Mouse (Mus musculus): ENCODE measurements around the gene Gls2. TPM values are rescaled to one million over a fixed set of nuclear protein-coding genes. Genes with fewer than 3 reads are reported as not detected.
A peak's percentile ranks its signal among the peaks of the same experiment; 100 is the strongest.
"Not testable (repeated sequence)": the region's sequence is repeated elsewhere in the genome, so short reads cannot be mapped to it uniquely, and the experiment has no call there.

Gene Gls2
- total RNA-seq (2021): 2.9 and 31.3 TPM in 2 replicates
- long read RNA-seq, experiment 1, partial matches to known transcripts: 1 of 4 reads
- long read RNA-seq, experiment 1, other reads (novel, unspliced or antisense): 3 of 4 reads
- long read RNA-seq, experiment 2, transcript Gls2-201 (18 exons, 2,573 nt): major isoform, 24 of 66 reads
- long read RNA-seq, experiment 2, partial matches to known transcripts: 2 of 66 reads
- long read RNA-seq, experiment 2, other reads (novel, unspliced or antisense): 40 of 66 reads

DNA sequence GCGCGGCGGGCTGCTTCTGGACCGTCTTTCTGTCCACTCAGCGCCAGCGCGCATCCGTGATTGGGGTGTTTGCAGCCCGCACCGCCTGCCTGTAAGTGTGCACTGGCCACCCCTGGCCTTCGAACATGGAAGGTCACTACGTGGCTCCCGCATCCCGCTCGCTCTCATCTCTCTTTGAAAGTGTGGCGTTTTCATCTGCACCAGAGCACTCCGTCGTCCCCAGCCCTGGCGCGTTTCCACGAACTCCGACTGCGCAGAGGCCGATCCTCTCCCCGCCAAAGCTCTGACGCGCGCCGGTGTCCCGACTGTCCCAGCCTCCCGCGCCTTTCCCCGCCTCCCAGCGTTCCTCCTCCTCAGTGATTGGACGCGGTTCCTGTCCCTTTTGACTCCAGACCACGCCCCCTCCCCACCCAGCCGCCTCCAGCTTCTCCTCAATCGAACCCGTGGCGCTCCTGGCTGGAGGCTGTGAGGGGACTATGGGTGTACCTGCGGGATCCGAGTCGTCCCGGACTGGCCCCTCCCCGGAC is at the start of gene Gls2:
Gls2 (plus strand) TSS at position 434 of the 527 bp plus-strand sequence.
- peak; percentile 99 for DNase-seq

GRCm38 (mm10) chr10:128144961-128145360 is 49.3 kb upstream of the Gls2 start:
- DNase-seq: peak; percentile 66

DNA sequence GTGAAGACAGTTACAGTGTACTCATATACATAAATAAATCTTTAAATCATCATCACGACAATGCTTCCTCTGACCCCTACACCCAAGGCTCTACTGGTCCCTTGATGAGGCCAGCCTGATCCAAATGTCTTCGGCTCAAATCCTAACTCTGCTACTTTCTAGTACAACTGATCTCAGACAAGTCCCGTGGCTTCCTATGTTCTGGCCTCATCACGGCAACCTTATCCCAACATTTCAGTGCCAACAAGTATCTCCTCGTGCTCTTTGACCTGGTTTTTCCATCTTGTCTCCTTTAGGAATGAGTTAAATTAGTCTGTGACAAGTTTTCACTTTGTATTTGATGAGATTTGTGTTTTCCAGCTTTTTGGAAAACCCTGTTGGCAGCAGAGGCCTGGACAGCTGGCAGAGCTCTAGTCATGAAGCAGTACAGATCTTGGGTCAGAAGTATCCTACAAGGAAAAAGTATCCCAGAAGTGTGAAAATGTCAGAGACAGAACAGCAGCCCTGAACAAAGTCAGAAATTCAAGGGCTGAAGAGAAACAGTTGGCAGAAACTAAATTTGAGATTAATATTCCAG is 45.4 kb upstream of the Gls2 start:
- no peak for DNase-seq

- DNase-seq: peak; percentile 91
Observed at GRCm38 (mm10) chr10:128149592-128149991, 44.7 kb upstream of the Gls2 start.

- peak; percentile 84 for DNase-seq
Observed at GRCm38 (mm10) chr10:128150941-128151340, 43.3 kb upstream of the Gls2 start.

DNA sequence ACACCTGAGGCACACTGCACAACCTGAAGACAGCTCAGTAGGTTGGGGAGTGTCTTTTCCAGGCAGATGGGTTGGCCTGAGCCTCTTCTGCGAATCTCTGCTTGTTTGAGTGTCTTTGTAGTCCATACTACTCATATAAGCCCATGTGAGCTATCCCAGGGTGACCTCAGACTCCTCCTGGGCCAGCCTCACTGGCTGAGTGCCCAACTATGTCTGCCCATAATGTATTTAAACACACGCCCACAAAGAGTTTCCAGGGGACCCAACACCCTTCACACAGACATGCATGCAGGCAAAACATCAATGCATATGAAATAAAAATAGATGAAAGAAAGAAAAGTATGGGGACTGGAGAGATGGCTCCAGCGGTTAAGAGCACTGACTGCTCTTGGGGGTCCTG is 40.3 kb upstream of the Gls2 start:
- DNase-seq: no peak

DNA sequence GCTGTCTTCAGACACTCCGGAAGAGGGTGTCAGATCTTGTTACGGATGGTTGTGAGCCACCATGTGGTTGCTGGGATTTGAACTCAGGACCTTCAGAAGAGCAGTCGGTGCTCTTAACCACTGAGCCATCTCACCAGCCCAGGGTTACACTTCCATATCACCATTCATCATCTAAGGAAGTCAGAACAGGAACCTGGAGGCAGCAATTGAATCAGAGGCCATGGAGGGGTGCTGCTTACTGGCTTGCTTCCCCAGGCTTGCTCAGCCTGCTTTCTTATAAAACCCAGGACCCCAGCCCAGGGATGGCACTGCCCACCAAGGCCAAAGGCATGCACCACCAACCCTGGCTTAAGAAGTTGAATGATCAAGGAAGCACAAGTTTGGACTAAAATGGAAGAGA is 28.5 kb upstream of the Gls2 start:
- DNase-seq: not testable (repeated sequence)

DNA sequence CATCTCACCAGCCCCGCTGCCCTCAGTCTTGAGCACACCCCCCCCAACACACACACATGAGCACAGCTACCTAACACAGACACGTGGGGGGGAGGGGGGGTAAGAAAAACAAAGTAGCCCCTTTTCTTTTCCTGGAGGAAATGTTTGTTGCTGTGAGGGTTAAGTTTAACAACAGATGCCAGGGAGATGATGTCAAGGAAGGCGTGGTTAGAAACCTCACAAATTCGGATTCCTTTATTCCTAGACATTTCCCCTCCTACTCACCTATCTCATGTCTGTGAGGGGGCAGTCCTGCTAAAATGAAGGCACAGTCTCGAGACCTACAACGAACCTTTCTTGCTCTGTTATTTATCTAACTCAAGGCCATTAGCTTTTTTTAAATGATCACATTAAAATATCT is 27.2 kb upstream of the Gls2 start:
- no peak for DNase-seq

GRCm38 (mm10) chr10:128171348-128171747 is 22.9 kb upstream of the Gls2 start:
- DNase-seq: not testable (repeated sequence)

- DNase-seq: no peak
Observed at GRCm38 (mm10) chr10:128175302-128175701, 19.0 kb upstream of the Gls2 start.

GRCm38 (mm10) chr10:128175996-128176755 is 18.1 kb upstream of the Gls2 start:
- peak; percentile 79 for DNase-seq

GRCm38 (mm10) chr10:128177316-128177715 is 16.9 kb upstream of the Gls2 start:
- DNase-seq: no peak

GRCm38 (mm10) chr10:128179989-128180388 is 14.3 kb upstream of the Gls2 start, which contains the start of gene Rbms2:
Rbms2 (minus strand) TSS chr10:128180297.
- peak; percentile 46 for DNase-seq

GRCm38 (mm10) chr10:128184296-128184695 is 10.0 kb upstream of the Gls2 start:
- DNase-seq: no peak

DNA sequence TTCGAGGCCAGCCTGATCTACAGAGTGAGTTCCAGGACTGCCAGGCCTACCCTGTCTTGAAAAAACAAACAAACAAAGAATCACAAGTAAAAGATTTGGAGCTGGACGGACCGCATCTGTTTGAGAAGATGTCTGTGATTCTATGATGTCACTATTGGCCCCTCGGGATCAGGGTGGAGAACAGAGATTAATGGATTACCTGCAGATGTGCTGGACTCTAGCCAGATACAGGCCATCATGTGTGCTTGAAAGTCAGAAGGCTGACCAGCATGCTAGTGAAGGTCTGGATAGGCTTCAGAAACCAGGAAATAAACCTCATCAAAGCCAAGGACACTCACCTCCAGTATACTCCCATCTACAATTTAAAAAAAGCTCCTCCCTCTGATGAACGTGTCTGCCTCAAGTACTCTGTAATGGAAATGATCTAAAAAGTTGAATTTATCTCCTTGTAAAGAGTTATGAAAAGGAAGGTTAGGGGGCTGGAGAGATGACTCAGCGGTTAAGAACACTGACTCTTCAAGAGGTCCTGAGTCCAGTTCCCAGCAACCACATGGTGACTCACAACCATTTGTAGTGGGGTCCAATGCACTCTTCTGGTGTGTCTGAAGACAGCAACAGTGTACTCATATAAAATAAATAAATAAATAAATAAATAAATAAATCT is 8.8 kb upstream of the Gls2 start:
- DNase-seq: no peak

DNA sequence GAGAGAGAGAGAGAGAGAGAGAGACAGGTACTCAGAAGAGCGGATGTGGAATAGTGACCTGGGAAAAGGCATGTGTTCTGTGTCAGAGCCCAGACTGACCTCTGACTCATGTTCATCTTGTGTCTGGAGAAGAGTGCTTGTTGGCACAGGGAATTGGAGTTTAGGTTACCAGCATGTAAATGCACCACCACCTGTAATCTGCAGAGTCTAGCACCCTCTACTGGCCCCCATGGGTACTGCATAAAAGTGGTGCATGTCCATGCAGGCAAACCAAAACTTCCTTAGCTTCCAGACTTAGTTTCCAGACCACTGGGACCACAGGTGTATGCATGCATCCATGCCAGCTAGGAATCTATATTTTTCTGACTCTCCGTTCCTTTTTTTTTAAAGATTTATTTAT is 8.3 kb upstream of the Gls2 start:
- peak; percentile 87 for DNase-seq

DNA sequence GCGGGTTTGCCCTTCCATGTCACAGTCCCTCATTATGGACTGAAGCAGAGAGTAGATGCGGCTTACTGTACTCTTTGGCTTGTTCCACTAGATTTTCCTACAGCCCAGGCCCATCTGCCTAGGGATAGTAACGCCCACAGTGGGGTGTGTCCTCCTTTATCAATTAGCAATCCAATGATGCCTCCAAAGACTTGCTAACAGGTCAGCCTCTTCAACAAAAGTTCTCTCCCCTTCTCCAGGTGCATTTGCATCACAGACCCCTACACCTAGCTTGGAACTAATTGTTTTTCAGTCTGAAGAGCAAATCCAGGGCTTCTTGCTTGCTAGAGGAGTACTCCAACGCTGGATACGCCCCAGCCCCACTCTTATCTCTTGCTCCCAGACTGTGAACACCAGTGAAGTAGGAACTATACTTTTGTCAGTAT is 7.1 kb upstream of the Gls2 start:
- DNase-seq: no peak

GRCm38 (mm10) chr10:128188242-128188877 is 5.9 kb upstream of the Gls2 start:
- peak; percentile 86 for DNase-seq

DNA sequence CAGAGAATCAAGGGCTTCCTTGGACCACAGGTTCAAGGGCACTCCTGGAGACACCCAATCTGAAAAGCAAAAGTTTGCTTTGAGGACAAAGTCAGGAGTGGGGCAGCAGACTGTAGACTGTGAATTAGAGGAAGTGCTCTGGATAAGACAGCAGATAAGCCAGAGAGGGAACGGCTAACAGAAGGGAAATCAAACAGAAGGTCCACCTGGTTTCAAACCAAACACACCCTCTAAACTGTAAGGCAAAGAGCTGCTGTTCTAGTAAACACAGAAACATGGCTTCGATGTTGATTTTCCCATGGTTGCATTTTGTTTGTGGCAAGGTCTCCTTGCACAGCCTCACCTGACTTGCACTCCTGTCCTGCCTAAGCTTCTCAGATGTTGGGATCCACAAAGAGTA is 2.8 kb upstream of the Gls2 start:
- no peak for DNase-seq

GRCm38 (mm10) chr10:128192030-128192766 is 2.1 kb upstream of the Gls2 start:
- DNase-seq: not testable (repeated sequence)

DNA sequence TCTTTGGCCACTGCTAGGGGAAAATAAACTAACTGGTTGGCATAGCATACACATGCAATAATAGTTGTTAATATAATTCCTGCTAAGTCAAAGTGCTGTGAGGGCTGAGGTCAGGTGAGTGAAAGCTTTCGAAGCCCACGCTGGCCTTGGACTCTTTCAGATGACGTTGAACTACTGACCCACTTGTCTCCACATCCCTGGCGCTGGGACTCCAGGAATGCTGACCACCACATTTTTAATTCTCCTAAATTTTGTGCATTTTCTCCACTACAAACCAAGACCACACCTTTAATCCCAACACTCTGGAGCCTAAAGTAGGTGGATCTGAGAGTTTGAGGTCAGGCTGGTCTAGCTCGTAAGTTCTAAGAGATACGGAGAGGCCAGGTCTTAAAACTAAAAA is 1.1 kb upstream of the Gls2 start:
- DNase-seq: no peak
